Mouse (Mus musculus) 3134 (cell line): ENCODE measurements around the gene Ggn.
"Not testable (repeated sequence)": the region's sequence is repeated elsewhere in the genome, so short reads cannot be mapped to it uniquely, and the experiment has no call there.

ENCODE experiments used
- DNase-seq: peaks from one replicate; pipeline ENCODE4 v3.0.0-alpha.2; 2011; ENCODE audit warnings: low spot score; ENCODE audit not compliant: insufficient read length; ENCODE audit errors: extremely low read depth

The Ggn gene

GRCm38 (mm10) chr7:29212199-29212765, 42.3 kb downstream of the Ggn start:
- DNase-seq = no peak

GRCm38 (mm10) chr7:29212775-29213560, 43.0 kb downstream of the Ggn start:
- DNase-seq = not testable (repeated sequence)

DNA sequence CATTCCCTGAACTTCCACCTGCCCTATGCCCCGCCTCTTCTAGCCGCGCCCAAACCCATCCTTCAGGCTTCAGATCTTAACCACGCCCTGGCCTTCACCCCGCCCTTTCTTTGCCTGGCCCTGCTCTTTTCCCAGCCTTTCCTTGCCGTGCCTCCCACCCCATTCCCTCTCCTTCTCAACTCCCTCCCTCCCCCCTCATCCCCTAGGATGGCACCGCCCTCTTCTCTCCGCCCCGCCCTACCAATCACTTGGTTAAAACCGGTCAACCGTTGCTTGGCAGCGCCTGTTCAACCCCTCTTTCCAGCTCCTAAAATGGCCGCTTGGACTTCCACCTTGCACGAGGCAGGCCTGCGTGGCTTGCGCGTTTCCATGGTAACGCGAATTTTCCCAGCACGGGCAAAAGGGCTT, 43.7 kb downstream of the Ggn start, which contains the start of gene Catsperg1:
Gene Catsperg1, minus strand, starts transcription at position 361 of the 408 bp plus-strand sequence.
- DNase-seq = no peak

- no peak for DNase-seq
These were observed 44.2 kb downstream of the Ggn start for GRCm38 (mm10) chr7:29214236-29214635.

DNA sequence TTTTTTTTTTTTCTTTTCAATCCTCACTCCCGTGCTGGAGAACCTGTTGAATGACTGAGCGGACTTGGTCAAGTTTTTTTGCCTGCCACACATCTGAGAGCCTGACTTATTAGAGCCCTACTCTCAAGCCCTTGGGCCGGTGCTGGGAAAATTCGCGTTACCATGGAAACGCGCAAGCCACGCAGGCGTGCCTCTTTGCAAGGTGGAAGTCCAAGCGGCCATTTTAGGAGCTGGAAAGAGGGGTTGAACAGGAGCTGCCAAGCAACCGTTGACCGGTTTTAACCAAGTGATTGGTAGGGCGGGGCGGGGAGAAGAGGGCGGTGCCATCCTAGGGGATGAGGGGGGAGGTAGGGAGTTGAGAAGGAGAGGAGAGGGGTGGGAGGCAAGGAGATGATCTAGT, 44.8 kb downstream of the Ggn start:
- no peak for DNase-seq
